ENCODE assay signal across 19 mouse cellular contexts in the genomic region with DNA sequence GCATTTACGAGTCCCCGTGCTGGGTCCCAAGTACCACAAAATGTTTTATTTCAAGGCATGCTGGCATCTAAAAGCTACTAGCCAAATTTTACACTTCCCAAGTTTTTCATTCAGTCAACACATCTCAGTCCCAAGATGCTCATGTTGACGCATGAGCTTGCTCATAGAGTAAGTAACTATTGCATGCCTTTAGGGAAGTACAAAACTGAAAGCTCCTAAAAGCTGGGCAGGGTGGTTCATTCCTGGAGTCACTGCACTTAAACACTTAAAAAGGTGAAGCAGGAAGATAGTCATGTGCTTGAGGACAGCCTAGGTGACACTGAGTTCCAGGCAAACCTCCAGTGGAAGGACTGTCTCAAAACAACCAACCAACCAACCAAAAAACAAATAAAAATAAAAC. TPM values are rescaled to one million over a fixed set of nuclear protein-coding genes. Genes with fewer than 3 reads are reported as not detected.
DNase-seq lines count a peak whose midpoint lies in the region; ATAC-seq lines count a peak whose summit lies in the region.
"Had no signal": no experiment of that assay in that cellular context is flagged by ENCODE, and none has a peak within 500 bp of the region (broad histone marks: within the 10 kb centered on the region; RNA-seq: fewer than 3 reads in every experiment).

No protein-coding gene starts in this region.

- DNase-seq in 416B (ENCODE audit: low read depth) (peak; percentile 4), A20 (ENCODE audit: low read depth, low spot score) (peak; percentile 14)
- DNase-seq in thymus, postnatal 36 days: no peak
- DNase-seq in right cerebral cortex, postnatal 14 days: no peak
- no peak for DNase-seq in gastrocnemius, adult 8-10 months (ENCODE audit: low spot score in 2 of 2)
- DNase-seq: adrenal gland, adult 2 months; adrenal gland, postnatal 14 days; B cell, adult 2 months; cerebellum, adult 18-20 months; cerebellum, adult 9-10 months; cerebellum, postnatal 14 days; gastrocnemius, postnatal 14 days; heart, adult 18-20 months; heart, postnatal 10 days; heart, postnatal 36 days had no signal

- peak; percentile 54 for ATAC-seq in granulocyte monocyte progenitor cell, adult 5-6 weeks (replicated peaks; ENCODE audit: poor library complexity, severe bottlenecking)
- ATAC-seq: forebrain, embryonic 13.5 days; forebrain, embryonic 16.5 days; hindbrain, embryonic 16.5 days had no signal

RNA-seq across cellular contexts. Expression of gene Gk, which starts 5.9 kb away (rescaled TPM):
- 13.0 and 18.7 TPM in 2 replicates for total RNA-seq in granulocyte monocyte progenitor cell, adult 5-6 weeks (2014; fragmentation: Nextera tagmentation)
- total RNA-seq in granulocyte monocyte progenitor cell, adult 5-6 weeks (2017): 15.2 and 18.1 TPM in 2 replicates
- 1 to 10 TPM in 3 of 4 experiments, under 1 TPM in 1; 0.89 to 2.2 (median 1.2) TPM for total RNA-seq in gastrocnemius, adult 8-10 months (2022)

Comparison
In these comparisons a context has a peak if more than half of its experiments do, and no peak if none do; other contexts are left out.
1. DNase-seq: peak in 416B (single experiment) and A20 (single experiment); none in thymus, postnatal 36 days (0 of 2), right cerebral cortex, postnatal 14 days (single experiment) and gastrocnemius, adult 8-10 months (0 of 2).
2. RNA of gene Gk, which starts 5.9 kb away (total RNA-seq): 13.0 to 18.7 TPM in granulocyte monocyte progenitor cell, adult 5-6 weeks; 0.89 to 2.2 TPM in gastrocnemius, adult 8-10 months; every median in the first group is over 4 times any median in the second.